Mouse (Mus musculus) lung, adult 2 months (tissue): Measurements from ENCODE around the gene Coq2.

ENCODE experiments used
- CTCF ChIP-seq: fragments of 200-500 bp; IDR thresholded peaks from 2 replicates; pipeline ENCODE4 v1.5.1; 2011; ENCODE audit warnings: mild to moderate bottlenecking, low read length, control low read depth; ENCODE audit not compliant: insufficient read depth
- POLR2A ChIP-seq: fragments of 200-500 bp; IDR thresholded peaks from 2 replicates; pipeline ENCODE4 v1.6.1; 2011; ENCODE audit warnings: low read depth, mild to moderate bottlenecking, control low read depth, low read length, borderline replicate concordance; ENCODE audit errors: extremely low read depth

DNA sequence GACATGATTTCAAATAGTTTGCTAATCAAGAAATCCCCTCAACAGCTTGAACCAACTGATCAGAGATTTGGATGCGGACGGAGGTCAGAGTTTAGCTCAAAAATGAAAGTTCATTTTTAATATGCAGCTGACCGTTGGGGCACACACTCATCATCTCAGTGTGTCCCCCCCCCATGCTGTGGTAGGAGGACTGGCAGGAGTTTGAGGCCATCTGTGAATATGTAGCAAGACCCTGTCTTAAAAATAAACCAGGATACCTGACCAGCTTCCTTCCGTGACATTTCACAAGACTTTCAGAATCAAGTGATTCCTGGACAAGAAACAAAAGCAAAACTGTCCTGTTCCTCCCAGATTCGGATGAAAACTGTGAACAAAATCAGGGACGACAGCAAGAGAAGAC lies 34.1 kb upstream of the Coq2 start:
- TF ChIP-seq POLR2A (no peak), CTCF (no peak)
